Mouse (Mus musculus) ES-Bruce4 (cell line): Measurements from ENCODE around the gene Trappc6b. TPM values are rescaled to one million over a fixed set of nuclear protein-coding genes. Genes with fewer than 3 reads are reported as not detected.

Experiments
- H3K27ac ChIP-seq: 2 replicates; pipeline ENCODE4 v1.5.1; 2012; ENCODE audit warnings: low read length, inconsistent platforms; ENCODE audit not compliant: insufficient read depth
- H3K27me3 ChIP-seq: 2 replicates; pipeline ENCODE4 v1.6.1; 2012; ENCODE audit warnings: mild to moderate bottlenecking, low read length, inconsistent platforms; ENCODE audit not compliant: control insufficient read depth, poor library complexity, insufficient read depth, severe bottlenecking
- H3K36me3 ChIP-seq: 2 replicates; pipeline ENCODE4 v1.6.1; 2012; ENCODE audit warnings: inconsistent platforms, mild to moderate bottlenecking, low read length, moderate library complexity; ENCODE audit not compliant: control insufficient read depth, poor library complexity, insufficient read depth, severe bottlenecking
- H3K4me1 ChIP-seq: one replicate; pipeline ENCODE4 v1.8.1; 2011; ENCODE audit warnings: low read length; ENCODE audit not compliant: control insufficient read depth, insufficient read depth
- H3K4me3 ChIP-seq: 2 replicates; pipeline ENCODE4 v1.5.1; 2011; ENCODE audit warnings: low read depth, mild to moderate bottlenecking, low read length
- H3K9ac ChIP-seq: 2 replicates; pipeline ENCODE4 v1.6.1; 2012; ENCODE audit warnings: low read depth, mild to moderate bottlenecking, inconsistent platforms; ENCODE audit not compliant: poor library complexity, severe bottlenecking
- H3K9me3 ChIP-seq: replicated peaks from 2 replicates; pipeline ENCODE4 v1.6.1; 2012; ENCODE audit warnings: mild to moderate bottlenecking, low read length, inconsistent platforms; ENCODE audit not compliant: control insufficient read depth, poor library complexity, insufficient read depth, severe bottlenecking
- CTCF ChIP-seq: IDR thresholded peaks from one replicate; pipeline ENCODE4 v1.8.1; 2011; ENCODE audit warnings: low read depth, low read length
- EP300 ChIP-seq: IDR thresholded peaks from 2 replicates; pipeline ENCODE4 v1.6.1; 2011; ENCODE audit warnings: low read depth, low read length; ENCODE audit not compliant: insufficient read depth
- POLR2A ChIP-seq: IDR thresholded peaks from one replicate; pipeline ENCODE4 v1.8.1; 2011; ENCODE audit warnings: low read length; ENCODE audit not compliant: insufficient read depth
- polyA plus RNA-seq: library from polyadenylated mRNA; stranded (reverse); fragments of >200 nt; gene quantifications from 2 replicates; pipeline ENCODE4 v1.2.4, GENCODE M21; 2011; ENCODE audit warnings: low read depth; ENCODE audit not compliant: missing spikeins, insufficient read depth, insufficient read length

Trappc6b gene
- polyA plus RNA-seq, 1 experiment: 92.5 TPM

- no peak overlapping the region for H3K9ac ChIP-seq
- H3K4me1 ChIP-seq: no peaks in the 10 kb centered on the region
- peaks cover 58% of the 10 kb centered on the region for H3K36me3 ChIP-seq
- TF ChIP-seq POLR2A (no peak), EP300 (no peak), CTCF (no peak)
- H3K9me3 ChIP-seq: no peaks in the 10 kb centered on the region
- no peaks in the 10 kb centered on the region for H3K27me3 ChIP-seq
- H3K27ac ChIP-seq: no peak overlapping the region
- H3K4me3 ChIP-seq: no peak overlapping the region
These were observed 40.0 kb downstream of the Trappc6b start for GRCm38 (mm10) chr12:59021306-59021705.

GRCm38 (mm10) chr12:59019891-59020290 lies 41.4 kb downstream of the Trappc6b start:
- Histone ChIP-seq H3K9ac (no peak overlapping the region), H3K4me1 (no peaks in the 10 kb centered on the region), H3K27me3 (no peaks in the 10 kb centered on the region), H3K9me3 (no peaks in the 10 kb centered on the region), H3K36me3 (peaks cover 51% of the 10 kb centered on the region), H3K4me3 (no peak overlapping the region), H3K27ac (no peak overlapping the region)
- no peak for TF ChIP-seq CTCF
- TF ChIP-seq POLR2A: no peak
- TF ChIP-seq EP300: no peak

GRCm38 (mm10) chr12:59017970-59018369 lies 43.3 kb downstream of the Trappc6b start:
- no peaks in the 10 kb centered on the region for H3K4me1 ChIP-seq
- H3K36me3 ChIP-seq: peaks cover 48% of the 10 kb centered on the region
- H3K27me3 ChIP-seq: no peaks in the 10 kb centered on the region
- H3K9ac ChIP-seq: no peak overlapping the region
- no peak overlapping the region for H3K4me3 ChIP-seq
- H3K9me3 ChIP-seq: no peaks in the 10 kb centered on the region
- TF ChIP-seq POLR2A (no peak), EP300 (no peak), CTCF (no peak)
- H3K27ac ChIP-seq: no peak overlapping the region

- peak within 1 kb of the TSS; percentile 77 for H3K9ac ChIP-seq
- peaks cover 18% of the 10 kb centered on the region for H3K36me3 ChIP-seq
- H3K27me3 ChIP-seq: no peaks in the 10 kb centered on the region
- no peaks in the 10 kb centered on the region for H3K4me1 ChIP-seq
- H3K27ac ChIP-seq: peak within 1 kb of the TSS; percentile 73
- H3K9me3 ChIP-seq: no peaks in the 10 kb centered on the region
- TF ChIP-seq POLR2A (peak; percentile 92), EP300 (no peak), CTCF (no peak)
- H3K4me3 ChIP-seq: peak within 1 kb of the TSS; percentile 86
These were observed 48.0 kb downstream of the Trappc6b start, which contains the start of gene Gemin2 for GRCm38 (mm10) chr12:59013234-59013633. TSS of gene Gemin2 (plus strand) at chr12:59013393.

GRCm38 (mm10) chr12:59012710-59013091 lies 48.6 kb downstream of the Trappc6b start:
- no peaks in the 10 kb centered on the region for H3K27me3 ChIP-seq
- H3K9me3 ChIP-seq: no peaks in the 10 kb centered on the region
- TF ChIP-seq POLR2A: no peak
- TF ChIP-seq EP300: no peak
- no peak for TF ChIP-seq CTCF
- peak overlapping the region; percentile 77 for H3K9ac ChIP-seq
- peak overlapping the region; percentile 17 for H3K4me3 ChIP-seq
- peak overlapping the region; percentile 73 for H3K27ac ChIP-seq
- H3K4me1 ChIP-seq: no peaks in the 10 kb centered on the region
- peaks cover 13% of the 10 kb centered on the region for H3K36me3 ChIP-seq

GRCm38 (mm10) chr12:59011844-59012709 lies 49.2 kb downstream of the Trappc6b start, which contains the start of gene Sec23a:
TSS of gene Sec23a (minus strand) at chr12:59012017.
- Histone ChIP-seq H3K27me3 (no peaks in the 10 kb centered on the region), H3K9me3 (no peaks in the 10 kb centered on the region), H3K27ac (peak within 1 kb of the TSS; percentile 73), H3K4me1 (no peaks in the 10 kb centered on the region), H3K9ac (peak within 1 kb of the TSS; percentile 77), H3K36me3 (peaks cover 8% of the 10 kb centered on the region), H3K4me3 (peak within 1 kb of the TSS; percentile 97)
- TF ChIP-seq CTCF (no peak), POLR2A (peak; percentile 89)
